Mouse (Mus musculus) erythroblast, embryonic 14.5 days (primary cell): Measurements from ENCODE around the gene Eid1.

Source experiments
- GATA1 ChIP-seq: IDR thresholded peaks from 2 replicates; pipeline ENCODE4 v1.6.1; 2012; ENCODE audit warnings: low read length, inconsistent platforms, mixed read lengths
- TAL1 ChIP-seq: IDR thresholded peaks from 3 replicates; pipeline ENCODE4 v1.6.1; 2012; ENCODE audit warnings: low read length, inconsistent platforms, mixed read lengths

DNA sequence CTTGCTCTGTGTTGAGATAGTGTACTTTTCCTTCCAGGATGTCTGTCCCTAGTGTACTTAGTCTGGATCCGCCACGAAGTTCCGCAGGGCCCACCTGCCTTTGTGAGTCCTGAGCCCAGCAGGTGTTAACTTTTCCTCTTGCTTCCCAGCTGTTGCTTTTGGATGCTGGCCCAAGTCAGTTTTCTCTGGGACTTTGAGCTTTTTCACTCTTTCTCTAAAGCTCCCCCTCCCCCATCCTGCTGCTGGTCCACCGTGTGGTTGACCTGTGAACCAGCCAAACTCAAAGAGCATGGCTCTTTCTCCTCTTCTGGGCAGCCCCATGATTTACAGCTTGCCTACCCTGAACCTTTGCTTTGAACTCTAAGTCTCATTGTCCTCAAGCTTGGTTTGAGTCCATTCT lies 46.4 kb upstream of the Eid1 start:
- TF ChIP-seq TAL1 (no peak), GATA1 (no peak)
